ENCODE assay signal across 28 mouse cellular contexts in the genomic region with DNA sequence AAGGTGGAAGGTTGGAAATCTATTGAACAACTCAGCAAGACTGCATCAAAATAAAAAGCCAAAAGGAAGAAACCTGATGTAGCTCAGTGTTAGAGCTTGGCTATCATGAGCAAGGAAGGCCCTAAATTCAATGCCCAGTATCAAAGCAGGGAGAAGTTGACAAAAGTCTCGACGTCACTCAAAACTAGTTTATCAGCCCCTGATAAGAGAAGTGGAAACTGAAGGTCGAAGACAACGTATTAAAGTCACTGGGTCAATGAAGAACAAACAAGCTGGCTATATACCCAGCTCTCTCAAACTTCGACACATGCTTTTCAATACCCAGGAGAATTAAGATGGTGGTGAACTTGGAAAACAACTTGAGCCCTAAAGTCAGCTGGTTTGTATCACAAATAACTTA. TPM values are rescaled to one million over a fixed set of nuclear protein-coding genes. Genes with fewer than 3 reads are reported as not detected.
"Had no signal": no experiment of that assay in that cellular context is flagged by ENCODE, and none has a peak within 500 bp of the region (broad histone marks: within the 10 kb centered on the region; RNA-seq: fewer than 3 reads in every experiment).

No protein-coding gene starts in this region.

- H3K9me3 ChIP-seq: embryonic facial prominence, embryonic 10.5 days; embryonic facial prominence, embryonic 12.5 days; embryonic facial prominence, embryonic 13.5 days; embryonic facial prominence, embryonic 15.5 days; forebrain, embryonic 10.5 days; forebrain, embryonic 12.5 days; forebrain, embryonic 13.5 days; forebrain, embryonic 15.5 days had no signal

- H3K4me1 ChIP-seq: embryonic facial prominence, embryonic 12.5 days; embryonic facial prominence, embryonic 13.5 days; embryonic facial prominence, embryonic 15.5 days; forebrain, embryonic 12.5 days; forebrain, embryonic 13.5 days; forebrain, embryonic 15.5 days had no signal

- H3K27ac ChIP-seq: embryonic facial prominence, embryonic 10.5 days; embryonic facial prominence, embryonic 12.5 days; embryonic facial prominence, embryonic 13.5 days; embryonic facial prominence, embryonic 15.5 days; forebrain, embryonic 10.5 days; forebrain, embryonic 12.5 days; forebrain, embryonic 13.5 days; forebrain, embryonic 15.5 days; heart, adult 2 months had no signal

- H3K4me3 ChIP-seq: embryonic facial prominence, embryonic 10.5 days; embryonic facial prominence, embryonic 12.5 days; embryonic facial prominence, embryonic 13.5 days; embryonic facial prominence, embryonic 15.5 days; erythroblast, embryonic 14.5 days; forebrain, embryonic 10.5 days; forebrain, embryonic 12.5 days; forebrain, embryonic 13.5 days; forebrain, embryonic 15.5 days; heart, adult 2 months had no signal

- H3K9ac ChIP-seq: embryonic facial prominence, embryonic 12.5 days; embryonic facial prominence, embryonic 13.5 days; embryonic facial prominence, embryonic 15.5 days; forebrain, embryonic 12.5 days; forebrain, embryonic 13.5 days; forebrain, embryonic 15.5 days; forebrain, postnatal 0 days had no signal

- DNase-seq: cerebellum, adult 8-10 months; cerebellum, adult 9-10 months; cerebellum, adult 9-11 months; cerebellum, postnatal 10 days; cerebellum, postnatal 14 days; cerebellum, postnatal 25 days; cerebellum, postnatal 36 days; embryo, embryonic 11 days; forebrain, postnatal 0 days; gastrocnemius, postnatal 14 days; gastrocnemius, postnatal 25 days; gastrocnemius, postnatal 36 days; heart, adult 11 months; heart, adult 18-20 months; heart, adult 2 months had no signal

- H3K4me2 ChIP-seq: embryonic facial prominence, embryonic 12.5 days; embryonic facial prominence, embryonic 13.5 days; embryonic facial prominence, embryonic 15.5 days; forebrain, embryonic 12.5 days; forebrain, embryonic 13.5 days; forebrain, embryonic 15.5 days had no signal

- ATAC-seq: forebrain, embryonic 13.5 days; forebrain, embryonic 14.5 days; forebrain, embryonic 15.5 days; forebrain, embryonic 16.5 days; forebrain, postnatal 0 days had no signal

- H3K27me3 ChIP-seq: embryonic facial prominence, embryonic 12.5 days; embryonic facial prominence, embryonic 13.5 days; embryonic facial prominence, embryonic 15.5 days; forebrain, embryonic 12.5 days; forebrain, embryonic 13.5 days; forebrain, embryonic 15.5 days had no signal

RNA-seq across cellular contexts. Expression of gene Lrtm2, which starts 41.7 kb away (rescaled TPM):
- total RNA-seq: common myeloid progenitor, adult 5-6 weeks had no signal
- polyA plus RNA-seq: embryonic facial prominence, embryonic 11.5 days; embryonic facial prominence, embryonic 13.5 days; erythroblast, embryonic 14.5 days had no signal
